In genomic region chr17:49400130-49400529, GRCm38 (mm10) we compare ENCODE assay signal across 9 mouse cellular contexts. TPM values are rescaled to one million over a fixed set of nuclear protein-coding genes. Genes with fewer than 3 reads are reported as not detected.
DNase-seq lines count a peak whose midpoint lies in the region; ATAC-seq and TF ChIP-seq lines count a peak whose summit lies in the region.
"Had no signal": no experiment of that assay in that cellular context is flagged by ENCODE, and none has a peak within 500 bp of the region (broad histone marks: within the 10 kb centered on the region; RNA-seq: fewer than 3 reads in every experiment).

No protein-coding gene starts in this region.

- DNase-seq in CD4-positive, CD25-positive, alpha-beta regulatory T cell, adult 2 months (ENCODE audit: low read depth, low spot score), result peak; percentile 79
- DNase-seq in adrenal gland, postnatal 36 days, result peak; percentile 76 to 77
- peak; percentile 90 for DNase-seq in embryonic facial prominence, embryonic 11.5 days (ENCODE audit: low spot score)
- peak; percentile 19 to 67 for DNase-seq in heart, adult 9 months (ENCODE audit: low spot score in 2 of 2)
- peak; percentile 88 for DNase-seq in kidney, postnatal 0 days (ENCODE audit: low spot score)
- DNase-seq in liver, adult 2 months (ENCODE audit: extremely low read depth, low read depth, low spot score), result peak; percentile 75
- DNase-seq in neural tube, embryonic 10.5 days (ENCODE audit: extremely low spot score, low spot score), result peak; percentile 81

- H3K79me2 ChIP-seq in liver, adult 2 months (ENCODE audit: control insufficient read depth, insufficient read depth, low read length), result no peaks in the 10 kb centered on the region

- H3K27me3 ChIP-seq in embryonic facial prominence, embryonic 11.5 days (ENCODE audit: control insufficient read depth, insufficient read depth, low read length), result no peaks in the 10 kb centered on the region
- no peaks in the 10 kb centered on the region for H3K27me3 ChIP-seq in kidney, postnatal 0 days (ENCODE audit: insufficient read depth, low read length)
- no peaks in the 10 kb centered on the region for H3K27me3 ChIP-seq in liver, adult 2 months (ENCODE audit: control insufficient read depth, insufficient read depth, low read length)
- no peaks in the 10 kb centered on the region for H3K27me3 ChIP-seq in stomach, embryonic 16.5 days (ENCODE audit: control insufficient read depth, insufficient read depth, low read length)

- H3K36me3 ChIP-seq in embryonic facial prominence, embryonic 11.5 days (replicated peaks; ENCODE audit: control insufficient read depth, insufficient read depth, low read depth, low read length), result no peaks in the 10 kb centered on the region
- H3K36me3 ChIP-seq in kidney, postnatal 0 days (ENCODE audit: insufficient read depth, low read length), result no peaks in the 10 kb centered on the region
- no peaks in the 10 kb centered on the region for H3K36me3 ChIP-seq in liver, adult 2 months (ENCODE audit: control insufficient read depth, insufficient read depth, low read length)
- no peaks in the 10 kb centered on the region for H3K36me3 ChIP-seq in stomach, embryonic 16.5 days (ENCODE audit: control insufficient read depth, insufficient read depth, low read length)
- H3K36me3 ChIP-seq: embryonic facial prominence, embryonic 13.5 days had no signal

- WGBS in embryonic facial prominence, embryonic 11.5 days, result 4% methylated on average over 2 of the region's 2 CpGs
- 5% methylated on average over 2 of the region's 2 CpGs for WGBS in kidney, postnatal 0 days
- WGBS in liver, adult 2 months, result 7% methylated on average over 2 of the region's 2 CpGs
- 6% methylated on average over 2 of the region's 2 CpGs for WGBS in stomach, embryonic 16.5 days

- H3K27ac ChIP-seq in embryonic facial prominence, embryonic 11.5 days (replicated peaks; ENCODE audit: low read depth, low read length), result no peak overlapping the region
- H3K27ac ChIP-seq in kidney, postnatal 0 days, result no peak overlapping the region
- H3K27ac ChIP-seq in liver, adult 2 months (replicated peaks; ENCODE audit: insufficient read depth, low read depth, low read length), result no peak overlapping the region
- no peak overlapping the region for H3K27ac ChIP-seq in stomach, embryonic 16.5 days (ENCODE audit: low read length)
- H3K27ac ChIP-seq: embryonic facial prominence, embryonic 13.5 days had no signal

- no peak overlapping the region for H3K4me2 ChIP-seq in embryonic facial prominence, embryonic 11.5 days (ENCODE audit: low read depth, low read length)
- H3K4me2 ChIP-seq in kidney, postnatal 0 days (ENCODE audit: low read length), result no peak overlapping the region
- no peak overlapping the region for H3K4me2 ChIP-seq in stomach, embryonic 16.5 days (ENCODE audit: low read depth, low read length)
- H3K4me2 ChIP-seq: embryonic facial prominence, embryonic 13.5 days had no signal

- no peak for ATAC-seq in embryonic facial prominence, embryonic 11.5 days (replicated peaks; ENCODE audit: insufficient number of reproducible peaks, low FRiP score, low TSS enrichment, low read depth)
- peak; percentile 59; the same call in 1 of the 2 replicates for ATAC-seq in kidney, postnatal 0 days (replicated peaks; ENCODE audit: low FRiP score, low read depth)
- ATAC-seq in stomach, embryonic 16.5 days (ENCODE audit: insufficient read depth, low FRiP score), result peak; percentile 40; the same call in 1 of the 2 replicates

- H3K9me3 ChIP-seq in embryonic facial prominence, embryonic 11.5 days (replicated peaks; ENCODE audit: control insufficient read depth, low read length), result no peaks in the 10 kb centered on the region
- H3K9me3 ChIP-seq in kidney, postnatal 0 days (replicated peaks; ENCODE audit: low read length), result no peaks in the 10 kb centered on the region
- no peaks in the 10 kb centered on the region for H3K9me3 ChIP-seq in stomach, embryonic 16.5 days (replicated peaks; ENCODE audit: control insufficient read depth, low read length)
- H3K9me3 ChIP-seq: embryonic facial prominence, embryonic 13.5 days had no signal

- H3K9ac ChIP-seq in embryonic facial prominence, embryonic 11.5 days (replicated peaks; ENCODE audit: low read length), result no peak overlapping the region
- H3K9ac ChIP-seq in kidney, postnatal 0 days (ENCODE audit: low read depth, low read length), result no peak overlapping the region
- H3K9ac ChIP-seq in liver, adult 2 months (ENCODE audit: low read depth, low read length), result no peak overlapping the region
- no peak overlapping the region for H3K9ac ChIP-seq in stomach, embryonic 16.5 days (ENCODE audit: low read length)
- H3K9ac ChIP-seq: embryonic facial prominence, embryonic 13.5 days had no signal

- no peaks in the 10 kb centered on the region for H3K4me1 ChIP-seq in embryonic facial prominence, embryonic 11.5 days (ENCODE audit: control insufficient read depth, insufficient read depth, low read length)
- no peaks in the 10 kb centered on the region for H3K4me1 ChIP-seq in kidney, postnatal 0 days (replicated peaks; ENCODE audit: insufficient read depth, low read length)
- H3K4me1 ChIP-seq in liver, adult 2 months (ENCODE audit: control insufficient read depth, insufficient read depth, low read length), result no peaks in the 10 kb centered on the region; the same call in 1 of the 2 replicates
- H3K4me1 ChIP-seq in stomach, embryonic 16.5 days (ENCODE audit: control insufficient read depth, insufficient read depth, low read length), result no peaks in the 10 kb centered on the region
- H3K4me1 ChIP-seq: embryonic facial prominence, embryonic 13.5 days had no signal

- TF ChIP-seq POLR2A in liver, adult 2 months (IDR thresholded peaks at IDR 0.05; ENCODE audit: extremely low read depth, insufficient read depth, low read length), result no peak

- TF ChIP-seq CTCF in kidney, postnatal 0 days (IDR thresholded peaks at IDR 0.05; ENCODE audit: low read depth), result peak; percentile 92
- peak; percentile 39 for TF ChIP-seq CTCF in liver, adult 2 months (IDR thresholded peaks at IDR 0.05; ENCODE audit: low read depth, low read length)

- no peak overlapping the region for H3K4me3 ChIP-seq in embryonic facial prominence, embryonic 11.5 days (ENCODE audit: low read depth, low read length)
- no peak overlapping the region for H3K4me3 ChIP-seq in kidney, postnatal 0 days (replicated peaks; ENCODE audit: low read depth, low read length)
- no peak overlapping the region for H3K4me3 ChIP-seq in liver, adult 2 months (ENCODE audit: insufficient read depth, low read depth, low read length)
- no peak overlapping the region for H3K4me3 ChIP-seq in stomach, embryonic 16.5 days (replicated peaks; ENCODE audit: low read length)
- H3K4me3 ChIP-seq: embryonic facial prominence, embryonic 13.5 days had no signal

RNA-seq across cellular contexts. Expression of gene Mocs1, which starts 28.0 kb away (rescaled TPM):
- total RNA-seq in adrenal gland, postnatal 36 days (2021), result 10 to 100 TPM; 34.0 to 49.1 TPM
- polyA plus RNA-seq in embryonic facial prominence, embryonic 11.5 days (2014; fragmentation: Nextera tagmentation; extraction: Ambion mirVana), result 6.0 and 6.1 TPM in 2 replicates
- 5.7 and 7.2 TPM in 2 replicates for polyA plus RNA-seq in kidney, postnatal 0 days (2015; fragmentation: Nextera tagmentation; extraction: Ambion mirVana)
- 46.1 and 50.6 TPM in 2 replicates for total RNA-seq in liver, adult 2 months (2014; rRNA removed)
- polyA plus RNA-seq in liver, adult 2 months (2012; rRNA removed), result 124 and 125 TPM in 2 replicates
- 7.3 and 8.2 TPM in 2 replicates for polyA plus RNA-seq in stomach, embryonic 16.5 days (2015; fragmentation: Nextera tagmentation; extraction: Ambion mirVana)

Comparison
In these comparisons a context has a peak if more than half of its experiments do, and no peak if none do; other contexts are left out.
1. RNA of gene Mocs1, which starts 28.0 kb away (polyA plus RNA-seq): 124 to 125 TPM in liver, adult 2 months; 7.3 to 8.2 TPM in stomach, embryonic 16.5 days, 6.0 to 6.1 TPM in embryonic facial prominence, embryonic 11.5 days and 5.7 to 7.2 TPM in kidney, postnatal 0 days; every median in the first group is over 10 times any median in the second.
2. Peak in every context shown above with its lines, with median percentiles within 50 percentile points of each other: DNase-seq.